Mouse (Mus musculus): Measurements from ENCODE around the gene Thsd7b. TPM values are rescaled to one million over a fixed set of nuclear protein-coding genes. Genes with fewer than 3 reads are reported as not detected.

The Thsd7b gene
- polyA plus RNA-seq, 1 experiment from 2014 or later: 0.33 TPM

DNA sequence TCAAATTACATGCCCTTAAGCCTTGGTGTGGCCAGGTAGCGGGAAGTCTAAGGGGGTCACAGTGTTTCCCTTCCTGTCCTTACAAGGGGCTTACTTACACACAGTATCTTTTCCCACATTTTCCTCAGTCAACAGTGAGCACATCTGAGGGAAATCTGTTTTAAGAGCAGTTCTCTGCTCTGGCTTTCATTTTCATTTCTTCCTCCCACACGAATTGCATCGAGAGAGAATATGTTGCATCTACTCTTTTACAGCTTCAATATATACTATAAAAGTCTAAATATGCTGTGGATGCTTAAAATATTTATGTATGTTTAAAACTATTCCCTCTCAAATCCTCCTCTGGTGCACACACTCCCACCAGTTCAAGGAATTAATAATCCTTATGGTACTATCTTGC lies 440.5 kb downstream of the Thsd7b start:
- H3K4me3 ChIP-seq (ENCODE audit: low read depth, low read length): no peak overlapping the region
- no peak for ATAC-seq
- WGBS: 80% methylated on average over 3 of the region's 3 CpGs
- no peaks in the 10 kb centered on the region for H3K27me3 ChIP-seq (replicated peaks; ENCODE audit: control insufficient read depth, insufficient read depth, low read length)
- H3K4me1 ChIP-seq (replicated peaks; ENCODE audit: control insufficient read depth, insufficient read depth, low read length): no peaks in the 10 kb centered on the region
- no peak overlapping the region for H3K4me2 ChIP-seq (replicated peaks; ENCODE audit: low read depth)
- no peak overlapping the region for H3K27ac ChIP-seq (ENCODE audit: low read depth, low read length)
- H3K9ac ChIP-seq (ENCODE audit: low read depth, low read length): no peak overlapping the region
- no peak for TF ChIP-seq CTCF (IDR thresholded peaks at IDR 0.05; ENCODE audit: low read depth)
- no peaks in the 10 kb centered on the region for H3K9me3 ChIP-seq (ENCODE audit: control insufficient read depth)
- no peaks in the 10 kb centered on the region for H3K36me3 ChIP-seq (ENCODE audit: control insufficient read depth, insufficient read depth)

GRCm38 (mm10) chr1:129719592-129719991 lies 446.5 kb downstream of the Thsd7b start:
- Histone ChIP-seq H3K27ac (ENCODE audit: low read depth, low read length) (no peak overlapping the region), H3K9me3 (ENCODE audit: control insufficient read depth) (no peaks in the 10 kb centered on the region), H3K36me3 (ENCODE audit: control insufficient read depth, insufficient read depth) (no peaks in the 10 kb centered on the region), H3K4me1 (replicated peaks; ENCODE audit: control insufficient read depth, insufficient read depth, low read length) (no peaks in the 10 kb centered on the region), H3K27me3 (replicated peaks; ENCODE audit: control insufficient read depth, insufficient read depth, low read length) (no peaks in the 10 kb centered on the region), H3K9ac (ENCODE audit: low read depth, low read length) (no peak overlapping the region), H3K4me2 (replicated peaks; ENCODE audit: low read depth) (no peak overlapping the region), H3K4me3 (ENCODE audit: low read depth, low read length) (no peak overlapping the region)
- TF ChIP-seq CTCF (IDR thresholded peaks at IDR 0.05; ENCODE audit: low read depth): 0 out of 2 replicates have a peak, but pooled peaks have one; percentile 25
- ATAC-seq: no peak

GRCm38 (mm10) chr1:129731991-129732390 lies 458.9 kb downstream of the Thsd7b start:
- Histone ChIP-seq H3K27ac (ENCODE audit: low read depth, low read length) (no peak overlapping the region), H3K4me1 (replicated peaks; ENCODE audit: control insufficient read depth, insufficient read depth, low read length) (no peaks in the 10 kb centered on the region), H3K9ac (ENCODE audit: low read depth, low read length) (no peak overlapping the region), H3K36me3 (ENCODE audit: control insufficient read depth, insufficient read depth) (no peaks in the 10 kb centered on the region), H3K27me3 (replicated peaks; ENCODE audit: control insufficient read depth, insufficient read depth, low read length) (no peaks in the 10 kb centered on the region), H3K4me3 (ENCODE audit: low read depth, low read length) (no peak overlapping the region), H3K4me2 (replicated peaks; ENCODE audit: low read depth) (no peak overlapping the region), H3K9me3 (ENCODE audit: control insufficient read depth) (no peaks in the 10 kb centered on the region)
- TF ChIP-seq CTCF (IDR thresholded peaks at IDR 0.05; ENCODE audit: low read depth): no peak
- no peak for ATAC-seq
- WGBS: 76% methylated on average over 2 of the region's 2 CpGs

GRCm38 (mm10) chr1:129747595-129747994 lies 474.5 kb downstream of the Thsd7b start:
- Histone ChIP-seq H3K4me3 (ENCODE audit: low read depth, low read length) (no peak overlapping the region), H3K9ac (ENCODE audit: low read depth, low read length) (no peak overlapping the region), H3K27ac (ENCODE audit: low read depth, low read length) (no peak overlapping the region), H3K4me2 (replicated peaks; ENCODE audit: low read depth) (no peak overlapping the region), H3K27me3 (replicated peaks; ENCODE audit: control insufficient read depth, insufficient read depth, low read length) (no peaks in the 10 kb centered on the region), H3K9me3 (ENCODE audit: control insufficient read depth) (no peaks in the 10 kb centered on the region), H3K4me1 (replicated peaks; ENCODE audit: control insufficient read depth, insufficient read depth, low read length) (no peaks in the 10 kb centered on the region), H3K36me3 (ENCODE audit: control insufficient read depth, insufficient read depth) (no peaks in the 10 kb centered on the region)
- 61% methylated on average over 3 of the region's 3 CpGs for WGBS
- ATAC-seq: no peak
- TF ChIP-seq CTCF (IDR thresholded peaks at IDR 0.05; ENCODE audit: low read depth): no peak

DNA sequence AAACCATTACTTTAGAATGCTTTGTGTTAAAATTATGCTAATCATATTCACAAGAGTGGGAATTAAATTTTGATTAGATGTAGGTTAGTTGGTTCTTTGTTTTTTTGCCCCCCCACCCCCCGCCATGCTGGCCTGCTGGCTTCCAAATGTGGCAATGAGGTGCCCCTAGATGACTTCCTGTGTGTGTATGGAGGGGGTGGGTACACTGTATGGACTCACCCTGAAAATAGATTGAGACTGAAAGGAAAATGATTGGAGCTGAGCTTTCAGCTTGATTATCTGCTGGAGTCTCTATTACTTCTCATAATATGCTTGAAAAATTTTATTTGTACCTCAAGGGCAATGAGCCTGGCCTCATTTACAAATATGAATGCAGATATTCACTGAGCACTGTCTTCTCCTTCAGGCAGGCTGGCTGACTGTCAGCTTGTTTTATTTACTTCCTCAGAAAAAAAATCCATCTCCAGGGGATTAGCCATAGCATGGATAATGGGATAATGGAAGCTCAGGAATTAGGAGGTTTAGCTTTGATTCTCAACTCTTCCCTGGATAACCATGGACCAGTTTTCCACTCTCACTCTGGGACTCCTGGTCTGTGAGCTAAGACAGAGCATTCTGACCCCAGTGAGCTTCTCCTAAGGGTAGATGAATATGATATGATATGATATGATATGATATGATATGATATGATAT lies 483.6 kb downstream of the Thsd7b start:
- Histone ChIP-seq H3K4me2 (replicated peaks; ENCODE audit: low read depth) (no peak overlapping the region), H3K27me3 (replicated peaks; ENCODE audit: control insufficient read depth, insufficient read depth, low read length) (no peaks in the 10 kb centered on the region), H3K9ac (ENCODE audit: low read depth, low read length) (no peak overlapping the region), H3K36me3 (ENCODE audit: control insufficient read depth, insufficient read depth) (no peaks in the 10 kb centered on the region), H3K9me3 (ENCODE audit: control insufficient read depth) (no peaks in the 10 kb centered on the region), H3K27ac (ENCODE audit: low read depth, low read length) (no peak overlapping the region), H3K4me3 (ENCODE audit: low read depth, low read length) (no peak overlapping the region), H3K4me1 (replicated peaks; ENCODE audit: control insufficient read depth, insufficient read depth, low read length) (no peaks in the 10 kb centered on the region)
- no peak for ATAC-seq
- 83% methylated on average over 1 of the region's 1 CpGs for WGBS
- no peak for TF ChIP-seq CTCF (IDR thresholded peaks at IDR 0.05; ENCODE audit: low read depth)

GRCm38 (mm10) chr1:129759003-129759402 lies 485.9 kb downstream of the Thsd7b start:
- TF ChIP-seq CTCF (IDR thresholded peaks at IDR 0.05; ENCODE audit: low read depth): no peak
- no peak overlapping the region for H3K27ac ChIP-seq (ENCODE audit: low read depth, low read length)
- no peak overlapping the region for H3K4me2 ChIP-seq (replicated peaks; ENCODE audit: low read depth)
- H3K36me3 ChIP-seq (ENCODE audit: control insufficient read depth, insufficient read depth): no peaks in the 10 kb centered on the region
- H3K9ac ChIP-seq (ENCODE audit: low read depth, low read length): no peak overlapping the region
- no peaks in the 10 kb centered on the region for H3K4me1 ChIP-seq (replicated peaks; ENCODE audit: control insufficient read depth, insufficient read depth, low read length)
- WGBS: 91% methylated on average over 1 of the region's 1 CpGs
- no peak for ATAC-seq
- no peak overlapping the region for H3K4me3 ChIP-seq (ENCODE audit: low read depth, low read length)
- no peaks in the 10 kb centered on the region for H3K9me3 ChIP-seq (ENCODE audit: control insufficient read depth)
- no peaks in the 10 kb centered on the region for H3K27me3 ChIP-seq (replicated peaks; ENCODE audit: control insufficient read depth, insufficient read depth, low read length)

Measured in intestine, postnatal 0 days (tissue).